Mouse (Mus musculus): ENCODE data around the gene Odf3b. TPM values are rescaled to one million over a fixed set of nuclear protein-coding genes. Genes with fewer than 3 reads are reported as not detected.

Gene Odf3b
- polyA plus RNA-seq, 1 experiment from 2014 or later, result 0.67 TPM

DNA sequence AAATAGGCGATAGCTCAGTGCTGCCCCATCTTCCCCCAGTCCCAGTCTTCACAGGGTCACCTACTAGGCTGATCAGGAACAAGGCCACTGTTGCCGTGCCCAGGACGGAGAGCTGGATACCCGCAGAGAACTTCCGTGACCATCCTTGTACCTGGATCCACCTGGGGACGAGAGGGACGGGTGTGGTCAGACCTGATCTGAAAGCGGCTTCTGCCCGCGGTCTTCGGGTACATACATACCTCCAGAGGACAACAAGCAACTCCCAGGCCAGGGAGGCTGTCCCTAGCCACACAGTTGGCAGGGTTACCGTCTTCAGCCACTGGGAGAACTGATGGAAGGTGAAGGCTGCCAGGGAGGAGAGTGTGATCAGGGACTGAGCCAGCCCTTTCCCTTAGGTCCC, 26.3 kb downstream of the Odf3b start:
- 95% methylated on average over 12 of the region's 12 CpGs for WGBS

DNA sequence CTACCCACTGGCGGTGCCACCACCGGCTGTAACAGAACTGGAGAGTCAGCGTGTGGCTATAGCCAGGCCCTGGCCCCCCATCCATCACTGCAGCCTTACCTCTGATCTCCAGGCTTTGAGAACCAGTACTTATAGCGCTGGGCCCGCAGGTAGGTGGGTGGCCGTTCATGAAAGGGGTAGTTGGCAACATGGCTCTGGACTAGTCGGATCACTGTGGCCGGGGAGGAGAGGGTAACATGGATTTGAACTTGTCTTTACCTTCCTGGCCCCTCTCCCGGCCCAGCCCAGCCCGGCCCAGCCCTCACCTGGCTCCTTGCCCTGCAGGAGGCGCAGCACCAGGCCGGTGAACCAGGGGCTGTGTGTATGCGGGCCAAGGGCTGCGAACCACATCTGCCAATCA, 27.0 kb downstream of the Odf3b start:
- H3K4me1 ChIP-seq (replicated peaks), result peaks cover 8% of the 10 kb centered on the region
- H3K4me3 ChIP-seq (replicated peaks), result no peak overlapping the region
- no peak for ATAC-seq
- no peaks in the 10 kb centered on the region for H3K9me3 ChIP-seq
- H3K9ac ChIP-seq, result no peak overlapping the region
- no peak overlapping the region for H3K4me2 ChIP-seq (replicated peaks)
- H3K27me3 ChIP-seq (replicated peaks), result no peaks in the 10 kb centered on the region
- H3K27ac ChIP-seq, result no peak overlapping the region
- H3K36me3 ChIP-seq, result peaks cover 35% of the 10 kb centered on the region
- WGBS, result 95% methylated on average over 14 of the region's 14 CpGs

More for the DNA sequence above, 26.3 kb downstream of the Odf3b start:
- Histone ChIP-seq H3K27ac (no peak overlapping the region), H3K9me3 (no peaks in the 10 kb centered on the region), H3K4me2 (replicated peaks) (no peak overlapping the region), H3K9ac (no peak overlapping the region), H3K4me1 (replicated peaks) (peaks cover 11% of the 10 kb centered on the region), H3K36me3 (peaks cover 35% of the 10 kb centered on the region), H3K4me3 (replicated peaks) (no peak overlapping the region), H3K27me3 (replicated peaks) (no peaks in the 10 kb centered on the region)
- ATAC-seq, result no peak

DNA sequence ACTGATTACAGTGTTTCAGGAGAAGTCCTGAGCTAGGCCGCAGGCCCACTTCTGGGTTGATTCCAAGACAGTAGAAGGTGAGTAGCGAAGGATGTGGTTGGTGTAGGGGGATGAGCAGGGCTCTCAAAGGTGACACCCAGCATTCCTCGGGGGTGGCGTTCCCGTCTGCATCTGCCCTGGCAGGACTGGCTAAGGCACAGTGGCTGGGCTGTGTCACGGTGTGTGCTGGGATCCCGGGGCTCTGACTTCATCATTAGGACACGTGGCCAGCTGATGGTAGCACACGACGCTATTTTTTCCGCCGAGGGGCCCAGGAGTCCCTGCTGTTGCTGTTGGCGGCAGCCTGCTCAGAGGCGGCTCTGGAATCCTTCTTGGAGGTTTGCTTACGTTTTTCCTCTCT, 27.8 kb downstream of the Odf3b start:
- no peak overlapping the region for H3K27ac ChIP-seq
- no peak overlapping the region for H3K9ac ChIP-seq
- WGBS, result 78% methylated on average over 15 of the region's 15 CpGs
- H3K27me3 ChIP-seq (replicated peaks), result no peaks in the 10 kb centered on the region
- peaks cover 8% of the 10 kb centered on the region for H3K4me1 ChIP-seq (replicated peaks)
- no peaks in the 10 kb centered on the region for H3K9me3 ChIP-seq
- no peak overlapping the region for H3K4me2 ChIP-seq (replicated peaks)
- peaks cover 35% of the 10 kb centered on the region for H3K36me3 ChIP-seq
- ATAC-seq, result no peak
- H3K4me3 ChIP-seq (replicated peaks), result no peak overlapping the region

DNA sequence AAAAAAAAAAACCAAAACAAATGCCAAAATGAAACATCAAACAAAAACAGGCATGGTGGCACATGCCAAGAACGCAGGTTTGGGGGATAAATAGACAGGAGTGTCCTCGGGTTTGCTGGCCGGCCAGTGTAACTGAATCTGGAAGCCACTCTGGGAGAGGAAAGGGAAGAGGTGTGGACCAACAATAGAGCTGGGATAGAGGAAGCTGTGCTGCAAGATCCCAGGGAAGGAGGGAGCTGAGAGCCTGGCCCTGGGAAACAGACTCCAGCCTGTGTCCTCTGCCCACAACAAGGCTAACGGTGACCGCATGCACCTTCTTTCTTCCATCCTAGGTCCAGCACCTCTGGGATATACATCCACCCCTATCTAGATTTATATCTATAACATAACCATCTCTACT, 28.6 kb downstream of the Odf3b start:
- Histone ChIP-seq H3K9me3 (no peaks in the 10 kb centered on the region), H3K36me3 (peaks cover 35% of the 10 kb centered on the region), H3K4me2 (replicated peaks) (no peak overlapping the region), H3K4me3 (replicated peaks) (no peak overlapping the region), H3K27me3 (replicated peaks) (no peaks in the 10 kb centered on the region), H3K27ac (no peak overlapping the region), H3K4me1 (replicated peaks) (peaks cover 8% of the 10 kb centered on the region), H3K9ac (no peak overlapping the region)
- WGBS, result 84% methylated on average over 5 of the region's 5 CpGs
- no peak for ATAC-seq

DNA sequence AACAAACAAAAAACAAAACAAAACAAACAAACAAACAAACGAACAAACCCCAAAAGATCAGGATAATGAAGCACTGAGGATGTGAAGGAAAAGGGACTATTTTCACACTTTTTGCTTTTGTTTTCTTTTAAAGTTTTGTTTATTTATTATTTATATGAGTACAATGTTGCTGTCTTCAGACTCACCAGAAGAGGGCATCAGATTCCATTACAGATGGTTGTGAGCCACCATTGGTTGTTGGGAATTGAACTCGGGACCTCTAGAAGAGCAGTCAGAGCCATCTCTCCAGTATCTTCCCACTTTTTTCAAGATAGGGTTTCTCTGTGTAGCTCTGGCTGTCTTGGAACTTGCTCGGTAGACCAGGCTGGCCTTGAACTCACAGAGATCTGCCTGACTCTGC, 35.8 kb downstream of the Odf3b start:
- Histone ChIP-seq H3K27me3 (replicated peaks) (no peaks in the 10 kb centered on the region), H3K4me2 (replicated peaks) (no peak overlapping the region), H3K4me1 (replicated peaks) (no peaks in the 10 kb centered on the region), H3K4me3 (replicated peaks) (no peak overlapping the region), H3K27ac (no peak overlapping the region), H3K9me3 (no peaks in the 10 kb centered on the region), H3K9ac (no peak overlapping the region), H3K36me3 (no peaks in the 10 kb centered on the region)
- WGBS, result 86% methylated on average over 3 of the region's 3 CpGs
- no peak for ATAC-seq

DNA sequence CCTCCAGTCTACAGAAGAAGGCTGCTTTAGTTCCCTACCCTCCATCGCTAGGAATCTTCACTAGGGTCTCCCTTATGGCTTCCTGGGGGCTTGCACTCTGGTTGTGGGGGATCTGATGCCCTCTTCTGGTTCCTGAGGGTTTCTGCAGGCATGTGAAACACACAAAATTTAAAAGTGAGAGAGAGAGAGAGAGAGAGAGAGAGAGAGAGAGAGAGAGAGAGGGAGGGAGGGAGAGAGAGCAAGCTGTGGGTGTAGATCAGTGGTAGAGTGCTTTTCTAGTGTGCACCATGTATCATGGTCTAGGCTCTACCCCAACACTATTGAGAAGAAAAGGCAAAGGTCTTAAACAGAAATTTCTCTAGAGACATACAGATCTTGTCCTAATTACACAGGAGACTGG, 37.4 kb downstream of the Odf3b start:
- no peaks in the 10 kb centered on the region for H3K9me3 ChIP-seq
- no peak overlapping the region for H3K9ac ChIP-seq
- H3K4me1 ChIP-seq (replicated peaks), result no peaks in the 10 kb centered on the region
- no peaks in the 10 kb centered on the region for H3K36me3 ChIP-seq
- 44% methylated on average over 1 of the region's 1 CpGs for WGBS
- no peak for ATAC-seq
- no peak overlapping the region for H3K4me2 ChIP-seq (replicated peaks)
- H3K27ac ChIP-seq, result no peak overlapping the region
- no peak overlapping the region for H3K4me3 ChIP-seq (replicated peaks)
- H3K27me3 ChIP-seq (replicated peaks), result no peaks in the 10 kb centered on the region

DNA sequence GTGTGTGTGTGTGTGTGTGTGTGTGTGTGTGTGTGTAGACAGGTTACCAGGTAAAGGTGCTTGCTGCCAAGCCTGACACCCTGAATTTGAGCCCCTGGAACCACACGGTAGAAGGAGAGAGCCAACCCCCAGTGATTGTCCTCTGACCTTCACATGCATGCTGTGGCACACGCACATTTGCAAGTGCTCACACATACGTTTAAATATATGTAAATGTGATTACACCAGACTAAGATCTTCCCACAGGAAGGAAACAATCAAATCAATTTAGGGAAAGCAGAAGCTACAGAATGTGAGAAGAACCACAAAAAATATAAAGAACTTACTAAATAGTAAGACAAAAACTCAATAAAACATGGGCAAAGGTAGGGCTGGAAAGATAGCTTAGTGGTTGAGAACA, 38.9 kb downstream of the Odf3b start:
- H3K9ac ChIP-seq, result no peak overlapping the region
- H3K27ac ChIP-seq, result no peak overlapping the region
- no peaks in the 10 kb centered on the region for H3K27me3 ChIP-seq (replicated peaks)
- H3K4me3 ChIP-seq (replicated peaks), result no peak overlapping the region
- no peaks in the 10 kb centered on the region for H3K36me3 ChIP-seq
- 84% methylated on average over 3 of the region's 3 CpGs for WGBS
- no peak for ATAC-seq
- H3K9me3 ChIP-seq, result no peaks in the 10 kb centered on the region
- no peak overlapping the region for H3K4me2 ChIP-seq (replicated peaks)
- H3K4me1 ChIP-seq (replicated peaks), result no peaks in the 10 kb centered on the region

DNA sequence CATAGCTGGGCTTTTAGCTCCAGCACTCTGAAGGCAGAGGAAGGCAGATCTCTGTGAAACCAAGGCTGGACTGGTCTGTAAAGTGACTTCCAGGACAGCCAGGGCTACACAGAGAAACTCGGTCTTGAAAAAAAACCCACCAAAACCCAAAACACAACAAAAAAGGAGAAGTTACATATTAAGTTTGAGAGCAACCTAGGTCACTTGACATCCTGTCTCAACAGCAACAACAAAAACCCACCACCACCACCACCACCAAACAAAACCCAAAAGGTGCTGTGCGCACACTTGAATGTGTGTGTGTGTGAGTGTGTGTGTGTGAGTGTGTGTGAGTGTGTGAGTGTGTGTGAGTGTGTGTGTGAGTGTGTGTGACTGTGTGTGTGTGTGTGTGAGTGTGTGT, 39.4 kb downstream of the Odf3b start:
- no peak for ATAC-seq
- no peak overlapping the region for H3K4me2 ChIP-seq (replicated peaks)
- H3K9me3 ChIP-seq, result no peaks in the 10 kb centered on the region
- H3K9ac ChIP-seq, result no peak overlapping the region
- WGBS, result 76% methylated on average over 2 of the region's 2 CpGs
- no peaks in the 10 kb centered on the region for H3K36me3 ChIP-seq
- no peaks in the 10 kb centered on the region for H3K27me3 ChIP-seq (replicated peaks)
- H3K27ac ChIP-seq, result no peak overlapping the region
- H3K4me1 ChIP-seq (replicated peaks), result no peaks in the 10 kb centered on the region
- H3K4me3 ChIP-seq (replicated peaks), result no peak overlapping the region

DNA sequence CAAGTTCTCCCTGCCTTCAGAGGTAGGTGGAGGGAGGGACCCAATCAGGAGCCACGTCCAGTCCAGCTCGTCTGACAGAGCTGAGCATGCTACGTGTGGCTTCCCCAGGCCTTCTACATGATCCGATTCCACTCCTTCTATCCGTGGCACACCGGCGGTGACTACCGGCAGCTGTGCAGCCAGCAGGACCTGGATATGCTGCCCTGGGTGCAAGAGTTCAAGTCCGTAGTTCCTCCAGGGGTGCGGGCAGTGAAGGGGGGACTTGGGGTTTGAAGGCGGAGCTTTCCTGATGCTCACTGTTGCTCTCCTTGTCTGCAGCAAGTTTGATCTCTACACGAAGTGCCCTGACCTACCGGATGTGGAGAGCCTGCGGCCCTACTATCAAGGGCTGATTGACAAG, 42.7 kb downstream of the Odf3b start:
- WGBS, result 85% methylated on average over 14 of the region's 14 CpGs
- ATAC-seq, result no peak
- Histone ChIP-seq H3K9me3 (no peaks in the 10 kb centered on the region), H3K4me3 (replicated peaks) (no peak overlapping the region), H3K27ac (no peak overlapping the region), H3K4me2 (replicated peaks) (no peak overlapping the region), H3K4me1 (replicated peaks) (no peaks in the 10 kb centered on the region), H3K36me3 (no peaks in the 10 kb centered on the region), H3K9ac (no peak overlapping the region), H3K27me3 (replicated peaks) (no peaks in the 10 kb centered on the region)

DNA sequence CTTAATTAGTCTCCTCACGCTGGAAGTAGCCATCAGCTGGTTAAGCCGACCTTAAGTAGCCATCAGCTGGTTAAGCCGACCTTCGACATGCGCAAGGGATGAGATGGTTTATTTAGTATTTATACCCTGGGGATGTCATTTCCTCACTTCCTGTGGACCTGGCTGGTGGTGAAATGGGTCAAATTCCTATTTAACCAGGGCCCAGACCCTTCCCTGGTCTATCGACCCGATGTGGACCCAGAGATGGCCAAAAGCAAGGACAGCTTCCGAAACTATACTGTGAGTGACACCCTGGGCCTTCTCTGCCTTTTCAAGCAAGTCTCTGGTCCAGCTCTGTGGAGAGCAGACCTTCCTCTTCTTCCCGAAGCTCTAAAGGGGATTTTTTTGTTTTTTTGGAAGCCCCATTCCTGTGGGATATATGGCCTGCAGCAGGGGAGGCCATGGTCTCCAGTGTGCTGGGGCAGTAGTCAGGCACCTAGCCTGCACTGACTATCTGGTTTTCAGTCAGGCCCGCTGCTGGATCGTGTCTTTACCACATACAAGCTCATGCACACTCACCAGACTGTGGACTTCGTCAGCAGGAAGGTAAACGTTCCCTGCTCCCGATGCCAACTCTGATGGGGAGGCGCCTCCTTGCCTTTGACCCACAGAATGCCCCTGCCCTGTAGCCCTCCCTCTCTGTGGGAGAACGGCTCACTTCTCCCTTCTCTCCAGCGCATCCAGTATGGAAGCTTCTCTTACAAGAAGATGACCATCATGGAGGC, 44.1 kb downstream of the Odf3b start:
- Histone ChIP-seq H3K27ac (no peak overlapping the region), H3K4me1 (replicated peaks) (no peaks in the 10 kb centered on the region), H3K9me3 (no peaks in the 10 kb centered on the region), H3K27me3 (replicated peaks) (no peaks in the 10 kb centered on the region), H3K4me3 (replicated peaks) (no peak overlapping the region), H3K36me3 (no peaks in the 10 kb centered on the region), H3K4me2 (replicated peaks) (no peak overlapping the region), H3K9ac (no peak overlapping the region)
- WGBS, result 80% methylated on average over 17 of the region's 17 CpGs
- no peak for ATAC-seq

DNA sequence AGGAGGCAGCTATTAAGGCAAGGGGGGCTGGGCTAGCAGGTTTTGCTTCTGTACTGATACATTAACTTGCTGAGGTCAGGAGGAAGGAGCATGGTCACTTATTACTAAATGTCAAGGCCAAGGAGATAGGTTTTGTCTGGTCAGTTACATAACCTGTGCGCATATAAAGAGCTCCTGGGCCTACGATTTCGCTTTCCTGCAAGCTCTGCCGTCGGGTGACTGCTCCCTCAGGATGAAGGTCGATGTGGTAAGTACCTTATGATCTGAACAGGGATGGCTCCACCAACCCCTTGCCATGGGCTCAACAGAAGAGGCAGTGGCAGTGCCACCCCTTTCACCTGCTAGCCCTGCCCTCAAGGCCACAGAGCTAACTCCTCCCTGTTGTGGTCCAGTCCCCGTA, 44.8 kb downstream of the Odf3b start, which contains the start of gene Miox:
Gene Miox, plus strand, starts transcription at position 128 of the 400 bp plus-strand sequence.
- Histone ChIP-seq H3K9ac (no peak within 1 kb of the TSS), H3K36me3 (no peaks in the 10 kb centered on the region), H3K9me3 (no peaks in the 10 kb centered on the region), H3K27ac (no peak within 1 kb of the TSS), H3K27me3 (replicated peaks) (no peaks in the 10 kb centered on the region), H3K4me3 (replicated peaks) (no peak within 1 kb of the TSS), H3K4me2 (replicated peaks) (no peak within 1 kb of the TSS), H3K4me1 (replicated peaks) (no peaks in the 10 kb centered on the region)
- 85% methylated on average over 7 of the region's 7 CpGs for WGBS
- ATAC-seq, result no peak
